Mouse (Mus musculus): ENCODE measurements around the gene Nhp2. TPM values are rescaled to one million over a fixed set of nuclear protein-coding genes. Genes with fewer than 3 reads are reported as not detected.

The Nhp2 gene
- total and polyA plus RNA-seq, 2 experiments from 2014 or later: 60.3 to 88.4 TPM

DNA sequence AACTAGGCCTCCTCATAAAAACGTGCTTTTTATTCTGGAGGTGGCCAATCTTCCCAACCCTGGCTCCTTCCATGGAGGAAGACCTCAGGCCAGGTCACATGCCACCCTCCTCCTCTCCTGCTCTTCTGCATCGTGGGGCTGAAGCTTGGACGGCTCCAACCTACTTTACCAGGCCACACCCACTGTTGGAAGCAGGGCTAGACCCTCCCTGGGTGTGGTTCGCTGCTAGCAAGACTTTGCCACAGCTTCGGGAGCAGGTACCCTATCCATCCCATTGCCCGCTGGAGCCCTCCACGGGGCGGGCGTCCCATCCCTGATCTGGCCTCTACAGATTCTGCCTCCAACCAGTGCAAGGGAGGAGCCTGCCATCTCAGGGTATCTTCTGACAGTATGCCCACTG, 23.7 kb downstream of the Nhp2 start:
- Histone ChIP-seq H3K9ac (replicated peaks; ENCODE audit: low read length, poor library complexity, severe bottlenecking) (no peak overlapping the region), H3K27me3 (ENCODE audit: insufficient read depth, low read length) (no peaks in the 10 kb centered on the region), H3K9me3 (ENCODE audit: low read length) (no peaks in the 10 kb centered on the region), H3K4me1 (ENCODE audit: insufficient read depth, low read length) (no peaks in the 10 kb centered on the region), H3K27ac (ENCODE audit: low read depth, low read length) (no peak overlapping the region), H3K4me2 (ENCODE audit: low read depth, low read length, poor library complexity, severe bottlenecking) (no peak overlapping the region), H3K4me3 (ENCODE audit: low read depth, low read length) (no peak overlapping the region), H3K36me3 (ENCODE audit: insufficient read depth, low read length) (peaks cover 20% of the 10 kb centered on the region)
- no peak for ATAC-seq (ENCODE audit: low FRiP score)
- WGBS: 80% methylated on average over 9 of the region's 9 CpGs
- no peak for TF ChIP-seq CTCF (IDR thresholded peaks at IDR 0.05)
- DNase-seq (ENCODE audit: low spot score): no peak

DNA sequence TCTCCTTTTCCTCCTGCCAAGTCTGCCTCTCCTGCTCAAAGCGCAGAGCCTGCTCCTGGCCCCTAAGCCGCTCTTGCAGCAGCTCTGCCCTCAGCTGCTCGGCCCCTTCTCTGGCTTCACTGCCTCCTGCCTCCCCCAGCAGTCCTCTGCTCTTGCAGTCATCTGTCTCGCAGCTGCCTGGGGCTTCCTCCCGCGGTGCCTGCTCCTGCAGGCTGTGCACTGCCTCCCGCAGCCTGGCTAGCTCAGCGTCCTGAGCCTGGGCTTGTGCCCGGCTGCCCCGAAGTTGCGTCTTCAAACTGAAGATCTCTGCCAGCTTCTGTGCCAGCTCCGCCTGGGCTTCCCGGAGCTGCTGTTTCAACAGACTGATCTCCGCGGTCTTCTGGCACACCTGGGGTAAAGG, 24.2 kb downstream of the Nhp2 start:
- 55% methylated on average over 15 of the region's 15 CpGs for WGBS
- DNase-seq (ENCODE audit: low spot score) (peak; percentile 51), ATAC-seq (ENCODE audit: low FRiP score) (no peak; the same call in 1 of the 2 replicates)
- 0 out of 2 replicates have a peak overlapping the region, but pooled peaks have one; percentile 0 for H3K4me2 ChIP-seq (ENCODE audit: low read depth, low read length, poor library complexity, severe bottlenecking)
- no peak overlapping the region for H3K4me3 ChIP-seq (ENCODE audit: low read depth, low read length)
- H3K27ac ChIP-seq (ENCODE audit: low read depth, low read length): no peak overlapping the region
- H3K27me3 ChIP-seq (ENCODE audit: insufficient read depth, low read length): no peaks in the 10 kb centered on the region
- H3K4me1 ChIP-seq (ENCODE audit: insufficient read depth, low read length): no peaks in the 10 kb centered on the region
- H3K36me3 ChIP-seq (ENCODE audit: insufficient read depth, low read length): peaks cover 20% of the 10 kb centered on the region
- TF ChIP-seq CTCF (IDR thresholded peaks at IDR 0.05): no peak
- no peaks in the 10 kb centered on the region for H3K9me3 ChIP-seq (ENCODE audit: low read length)
- no peak overlapping the region for H3K9ac ChIP-seq (replicated peaks; ENCODE audit: low read length, poor library complexity, severe bottlenecking)

- Histone ChIP-seq H3K27ac (ENCODE audit: low read depth, low read length) (no peak overlapping the region), H3K9me3 (ENCODE audit: low read length) (no peaks in the 10 kb centered on the region), H3K36me3 (ENCODE audit: insufficient read depth, low read length) (peaks cover 20% of the 10 kb centered on the region), H3K4me3 (ENCODE audit: low read depth, low read length) (no peak overlapping the region), H3K4me1 (ENCODE audit: insufficient read depth, low read length) (no peaks in the 10 kb centered on the region), H3K4me2 (ENCODE audit: low read depth, low read length, poor library complexity, severe bottlenecking) (no peak overlapping the region), H3K9ac (replicated peaks; ENCODE audit: low read length, poor library complexity, severe bottlenecking) (no peak overlapping the region), H3K27me3 (ENCODE audit: insufficient read depth, low read length) (no peaks in the 10 kb centered on the region)
- no peak for ATAC-seq (ENCODE audit: low FRiP score)
- 75% methylated on average over 16 of the region's 16 CpGs for WGBS
- DNase-seq (ENCODE audit: low spot score): no peak
- TF ChIP-seq CTCF (IDR thresholded peaks at IDR 0.05): no peak
Observed at GRCm38 (mm10) chr11:51644217-51644616, 24.7 kb downstream of the Nhp2 start.

DNA sequence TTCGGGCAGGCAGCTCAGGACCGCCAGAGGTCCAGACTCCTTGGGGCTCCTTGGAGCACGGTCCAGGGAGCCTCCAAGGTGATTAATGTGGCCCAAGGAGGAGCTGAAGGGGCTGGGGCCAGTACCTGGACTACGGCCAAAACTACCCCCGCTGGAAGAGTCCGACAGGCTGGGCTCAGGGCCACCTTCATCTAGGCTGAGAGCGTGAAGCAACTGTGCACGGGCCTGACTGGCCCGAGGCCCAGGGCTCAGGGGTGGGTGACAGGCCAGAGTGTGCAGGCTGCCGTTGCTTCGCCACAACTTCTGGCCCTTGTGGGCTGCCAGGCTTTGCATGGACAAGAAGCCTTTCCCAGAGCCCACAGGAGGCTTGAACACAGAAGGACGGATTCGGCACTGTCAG, 25.8 kb downstream of the Nhp2 start:
- Histone ChIP-seq H3K4me2 (ENCODE audit: low read depth, low read length, poor library complexity, severe bottlenecking) (no peak overlapping the region), H3K36me3 (ENCODE audit: insufficient read depth, low read length) (peaks cover 20% of the 10 kb centered on the region), H3K9me3 (ENCODE audit: low read length) (no peaks in the 10 kb centered on the region), H3K27ac (ENCODE audit: low read depth, low read length) (no peak overlapping the region), H3K4me1 (ENCODE audit: insufficient read depth, low read length) (peaks cover 6% of the 10 kb centered on the region; the same call in 1 of the 2 replicates), H3K9ac (replicated peaks; ENCODE audit: low read length, poor library complexity, severe bottlenecking) (no peak overlapping the region), H3K27me3 (ENCODE audit: insufficient read depth, low read length) (no peaks in the 10 kb centered on the region), H3K4me3 (ENCODE audit: low read depth, low read length) (no peak overlapping the region)
- peak; percentile 54 for DNase-seq (ENCODE audit: low spot score)
- ATAC-seq (ENCODE audit: low FRiP score): no peak
- 81% methylated on average over 13 of the region's 13 CpGs for WGBS
- TF ChIP-seq CTCF (IDR thresholded peaks at IDR 0.05): no peak

- no peak overlapping the region for H3K27ac ChIP-seq (ENCODE audit: low read depth, low read length)
- no peaks in the 10 kb centered on the region for H3K27me3 ChIP-seq (ENCODE audit: insufficient read depth, low read length)
- no peak for DNase-seq (ENCODE audit: low spot score)
- no peak for ATAC-seq (ENCODE audit: low FRiP score)
- no peak overlapping the region for H3K9ac ChIP-seq (replicated peaks; ENCODE audit: low read length, poor library complexity, severe bottlenecking)
- H3K4me3 ChIP-seq (ENCODE audit: low read depth, low read length): no peak overlapping the region
- WGBS: 86% methylated on average over 7 of the region's 7 CpGs
- peaks cover 6% of the 10 kb centered on the region; the same call in 1 of the 2 replicates for H3K4me1 ChIP-seq (ENCODE audit: insufficient read depth, low read length)
- H3K4me2 ChIP-seq (ENCODE audit: low read depth, low read length, poor library complexity, severe bottlenecking): no peak overlapping the region
- no peak for TF ChIP-seq CTCF (IDR thresholded peaks at IDR 0.05)
- H3K36me3 ChIP-seq (ENCODE audit: insufficient read depth, low read length): peaks cover 20% of the 10 kb centered on the region
- no peaks in the 10 kb centered on the region for H3K9me3 ChIP-seq (ENCODE audit: low read length)
Observed at GRCm38 (mm10) chr11:51646245-51646644, 26.7 kb downstream of the Nhp2 start.

GRCm38 (mm10) chr11:51646751-51647667, 27.5 kb downstream of the Nhp2 start:
- DNase-seq (ENCODE audit: low spot score): no peak
- Histone ChIP-seq H3K4me2 (ENCODE audit: low read depth, low read length, poor library complexity, severe bottlenecking) (no peak overlapping the region), H3K4me1 (ENCODE audit: insufficient read depth, low read length) (peaks cover 6% of the 10 kb centered on the region; the same call in 1 of the 2 replicates), H3K9me3 (ENCODE audit: low read length) (no peaks in the 10 kb centered on the region), H3K4me3 (ENCODE audit: low read depth, low read length) (no peak overlapping the region), H3K9ac (replicated peaks; ENCODE audit: low read length, poor library complexity, severe bottlenecking) (no peak overlapping the region), H3K27ac (ENCODE audit: low read depth, low read length) (no peak overlapping the region), H3K27me3 (ENCODE audit: insufficient read depth, low read length) (no peaks in the 10 kb centered on the region; the same call in 1 of the 2 replicates), H3K36me3 (ENCODE audit: insufficient read depth, low read length) (peaks cover 20% of the 10 kb centered on the region)
- 82% methylated on average over 15 of the region's 15 CpGs for WGBS
- no peak for ATAC-seq (ENCODE audit: low FRiP score)
- TF ChIP-seq CTCF (IDR thresholded peaks at IDR 0.05): no peak

All from midbrain, postnatal 0 days (tissue).